In genomic region chr17:14779356-14779755, GRCm38 (mm10) we compare ENCODE assay signal across 15 mouse cellular contexts.
A peak's percentile ranks its signal among the peaks of the same experiment; 100 is the strongest.
DNase-seq lines count a peak whose midpoint lies in the region; ATAC-seq lines count a peak whose summit lies in the region.
"Had no signal": no experiment of that assay in that cellular context is flagged by ENCODE, and none has a peak within 500 bp of the region (broad histone marks: within the 10 kb centered on the region; RNA-seq: fewer than 3 reads in every experiment).

No protein-coding gene starts in this region.

- H3K36me3 ChIP-seq in heart, embryonic 11.5 days (ENCODE audit: control insufficient read depth, insufficient read depth, low read length) = no peaks in the 10 kb centered on the region
- H3K36me3 ChIP-seq: embryonic facial prominence, embryonic 15.5 days; limb, embryonic 12.5 days; liver, embryonic 15.5 days; midbrain, embryonic 15.5 days had no signal

- H3K9ac ChIP-seq in heart, embryonic 11.5 days (ENCODE audit: low read depth, low read length) = no peak overlapping the region
- H3K9ac ChIP-seq: embryonic facial prominence, embryonic 15.5 days; forebrain, embryonic 13.5 days; limb, embryonic 12.5 days; liver, embryonic 15.5 days; midbrain, embryonic 15.5 days had no signal

- no peak overlapping the region for H3K4me2 ChIP-seq in heart, embryonic 11.5 days
- H3K4me2 ChIP-seq: embryonic facial prominence, embryonic 15.5 days; forebrain, embryonic 13.5 days; limb, embryonic 12.5 days; liver, embryonic 15.5 days; midbrain, embryonic 15.5 days had no signal

- H3K27me3 ChIP-seq in heart, embryonic 11.5 days (ENCODE audit: control insufficient read depth, insufficient read depth, low read length) = no peaks in the 10 kb centered on the region
- H3K27me3 ChIP-seq: forebrain, embryonic 13.5 days; limb, embryonic 12.5 days; liver, embryonic 15.5 days; midbrain, embryonic 15.5 days had no signal

- no peaks in the 10 kb centered on the region for H3K4me1 ChIP-seq in heart, embryonic 11.5 days (ENCODE audit: control insufficient read depth, insufficient read depth, low read length)
- H3K4me1 ChIP-seq in brown adipose tissue, adult 24 weeks (ENCODE audit: control insufficient read depth, insufficient read depth, insufficient read length, low read length) = peaks cover 4% of the 10 kb centered on the region; the same call in 1 of the 2 replicates
- H3K4me1 ChIP-seq: forebrain, embryonic 13.5 days; limb, embryonic 12.5 days; liver, embryonic 15.5 days; midbrain, embryonic 15.5 days had no signal

- H3K4me3 ChIP-seq in heart, embryonic 11.5 days (ENCODE audit: low read depth, low read length) = no peak overlapping the region
- H3K4me3 ChIP-seq in brown adipose tissue, adult 24 weeks (ENCODE audit: insufficient read depth, low read depth, low read length) = no peak overlapping the region
- H3K4me3 ChIP-seq: embryonic facial prominence, embryonic 15.5 days; forebrain, embryonic 13.5 days; limb, embryonic 12.5 days; liver, embryonic 15.5 days; midbrain, embryonic 15.5 days had no signal

- peak; percentile 24 for DNase-seq in heart, postnatal 25 days (ENCODE audit: low spot score)
- DNase-seq in urinary bladder, adult 2 months (ENCODE audit: low spot score) = peak; percentile 26
- DNase-seq in urinary bladder, postnatal 4 days (ENCODE audit: low spot score in 2 of 2) = no peak
- DNase-seq in testis, postnatal 10 days (ENCODE audit: low spot score) = no peak
- no peak for DNase-seq in thymus, postnatal 0 days (ENCODE audit: low spot score)
- DNase-seq: layer of hippocampus, postnatal 36 days; retina, postnatal 1 day; spleen, adult 18-20 months had no signal

- intact Hi-C loops in heart, postnatal 25 days (cut with DNase I) = no loop called here

- no peak overlapping the region for H3K27ac ChIP-seq in heart, embryonic 11.5 days (ENCODE audit: low read depth, low read length)
- 0 out of 2 replicates have a peak overlapping the region, but pooled peaks have one; percentile 35 for H3K27ac ChIP-seq in brown adipose tissue, adult 24 weeks (replicated peaks; ENCODE audit: low read depth, low read length)
- H3K27ac ChIP-seq: embryonic facial prominence, embryonic 15.5 days; forebrain, embryonic 13.5 days; limb, embryonic 12.5 days; liver, embryonic 15.5 days; midbrain, embryonic 15.5 days had no signal

- ATAC-seq in heart, embryonic 11.5 days (replicated peaks; ENCODE audit: insufficient number of reproducible peaks, low FRiP score, low TSS enrichment) = no peak
- ATAC-seq: forebrain, embryonic 13.5 days; midbrain, embryonic 15.5 days had no signal

- no peaks in the 10 kb centered on the region for H3K9me3 ChIP-seq in heart, embryonic 11.5 days (replicated peaks; ENCODE audit: control insufficient read depth, low read length)
- H3K9me3 ChIP-seq: embryonic facial prominence, embryonic 15.5 days; forebrain, embryonic 13.5 days; limb, embryonic 12.5 days; liver, embryonic 15.5 days; midbrain, embryonic 15.5 days had no signal

- WGBS in heart, embryonic 11.5 days (ENCODE audit: insufficient replicate concordance) = 88% methylated on average over 5 of the region's 5 CpGs

Comparison
In these comparisons a context has a peak if more than half of its experiments do, and no peak if none do; other contexts are left out.
1. DNase-seq: peak in heart, postnatal 25 days (single experiment) and urinary bladder, adult 2 months (single experiment); none in urinary bladder, postnatal 4 days (0 of 2), testis, postnatal 10 days (single experiment) and thymus, postnatal 0 days (single experiment).